Mouse (Mus musculus) colon, adult 2 months (tissue): ENCODE measurements around the gene Myef2. TPM values are rescaled to one million over a fixed set of nuclear protein-coding genes. Genes with fewer than 3 reads are reported as not detected.

Experiments
- polyA plus RNA-seq: library from polyadenylated mRNA; depleted of rRNA; stranded (reverse); fragments of >200 nt; gene quantifications from 2 replicates; pipeline ENCODE4 v1.2.3, GENCODE M21; 2012; rRNA removed

The Myef2 gene
- 3.6 and 5.0 TPM in 2 replicates for polyA plus RNA-seq

DNA sequence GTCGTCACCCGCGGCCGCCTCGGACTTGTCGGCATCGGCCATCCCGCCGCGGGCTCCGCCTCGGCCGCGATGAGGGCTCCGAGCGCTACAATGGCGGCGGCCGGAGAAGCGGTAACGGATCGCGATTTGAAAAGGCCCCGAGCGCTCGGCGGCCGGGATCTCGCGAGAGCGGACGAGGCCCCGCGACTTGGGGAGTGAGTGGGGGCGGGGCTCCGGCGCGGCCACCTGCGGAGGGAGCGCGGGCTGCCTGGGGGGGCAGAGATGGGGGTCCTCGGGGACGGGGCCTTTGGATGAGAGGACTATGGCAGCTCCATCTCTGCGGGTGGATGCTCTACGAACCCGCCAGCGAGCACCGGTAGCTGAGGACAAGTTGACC is at the start of gene Myef2:
Gene Myef2, minus strand, starts transcription at position 185 of the 376 bp plus-strand sequence.

DNA sequence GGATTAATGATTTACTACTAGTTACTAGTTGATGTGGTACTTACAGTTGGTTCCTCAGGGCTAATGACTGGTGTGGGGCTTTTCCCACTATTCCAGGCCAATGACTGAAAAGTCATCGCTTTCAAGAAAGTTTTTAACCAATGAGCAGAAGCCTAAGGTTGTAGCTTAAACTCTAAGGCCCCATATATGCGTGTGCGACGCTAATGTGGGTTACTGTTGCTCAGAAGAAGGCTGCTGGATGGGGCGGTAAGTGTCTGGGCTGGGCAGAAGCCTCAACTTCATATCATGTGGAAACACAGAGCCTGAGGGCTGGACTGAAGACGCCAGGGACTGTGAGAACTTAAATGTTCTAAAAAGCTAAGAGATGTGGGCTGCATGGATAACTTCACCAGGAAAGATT is 28.9 kb upstream of the Myef2 start, which contains the start of gene Slc12a1:
Gene Slc12a1, plus strand, starts transcription at position 118 of the 400 bp plus-strand sequence.

DNA sequence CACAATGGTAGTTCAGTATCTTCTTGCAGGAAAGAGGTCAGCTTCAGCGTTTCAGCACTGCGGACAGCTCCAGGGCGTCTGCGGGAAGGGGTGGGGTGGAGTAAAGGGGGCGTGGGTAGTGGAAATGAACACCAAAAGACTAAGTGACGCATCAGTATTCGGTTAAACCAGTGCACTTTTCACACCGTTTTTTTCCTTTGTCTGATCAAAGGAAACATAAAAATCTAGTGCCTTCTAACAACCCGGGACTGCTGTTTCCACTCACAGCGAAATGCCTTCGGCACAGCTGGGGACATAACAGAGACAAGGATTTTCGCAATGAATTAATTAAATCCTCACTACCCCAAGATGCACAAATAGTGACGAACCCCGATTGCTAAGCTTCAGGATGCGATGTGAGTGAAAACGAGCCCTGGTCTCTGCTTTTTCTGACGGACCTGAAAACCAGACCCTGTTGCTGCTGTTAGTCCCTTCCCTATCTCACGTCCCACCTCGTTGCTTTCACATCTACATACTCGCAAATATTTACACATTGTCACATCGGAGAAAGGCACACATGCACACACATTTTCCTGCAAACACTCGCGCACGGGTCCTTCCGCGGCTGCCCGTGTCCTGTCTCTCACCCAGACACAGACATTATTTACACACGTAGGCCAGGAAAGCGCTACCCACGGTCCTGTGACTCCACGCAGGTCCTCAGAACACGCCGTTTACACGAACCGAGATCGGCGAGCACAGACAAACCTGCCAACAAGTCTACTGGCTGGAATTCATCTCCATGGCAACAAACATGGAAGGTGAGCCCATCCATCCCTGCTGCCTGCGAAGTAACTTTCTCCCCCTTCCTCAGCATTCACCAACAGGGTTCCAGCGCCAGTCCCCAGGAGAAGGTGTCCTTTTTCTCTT is 12.7 kb upstream of the Myef2 start, which contains the start of gene Ctxn2:
Gene Ctxn2, plus strand, starts transcription at position 790 of the 909 bp plus-strand sequence.

GRCm38 (mm10) chr2:125067894-125068293 is 55.6 kb downstream of the Myef2 start, which contains the start of gene Slc24a5:
Slc24a5 (plus strand) TSS chr2:125068124.

Other genes starting within 250 kb of the Myef2 start
- gene Slc24a5, start 55.5 kb downstream of the Myef2 start, polyA plus RNA-seq = 0.07 and 0.34 TPM in 2 replicates
- gene Ctxn2, start 13.0 kb upstream of the Myef2 start, polyA plus RNA-seq = not detected in 2 replicates
- not detected in 2 replicates for gene Slc12a1, start 28.8 kb upstream of the Myef2 start, polyA plus RNA-seq
- gene Dut, start 123.5 kb upstream of the Myef2 start, polyA plus RNA-seq = 25.3 and 29.1 TPM in 2 replicates